Mouse (Mus musculus): Measurements from ENCODE around the gene Ptpn5. TPM values are rescaled to one million over a fixed set of nuclear protein-coding genes. Genes with fewer than 3 reads are reported as not detected.
A peak's percentile ranks its signal among the peaks of the same experiment; 100 is the strongest.

Ptpn5 gene
- total RNA-seq, 2 experiments from 2014 or later: 104 to 107 TPM

DNA sequence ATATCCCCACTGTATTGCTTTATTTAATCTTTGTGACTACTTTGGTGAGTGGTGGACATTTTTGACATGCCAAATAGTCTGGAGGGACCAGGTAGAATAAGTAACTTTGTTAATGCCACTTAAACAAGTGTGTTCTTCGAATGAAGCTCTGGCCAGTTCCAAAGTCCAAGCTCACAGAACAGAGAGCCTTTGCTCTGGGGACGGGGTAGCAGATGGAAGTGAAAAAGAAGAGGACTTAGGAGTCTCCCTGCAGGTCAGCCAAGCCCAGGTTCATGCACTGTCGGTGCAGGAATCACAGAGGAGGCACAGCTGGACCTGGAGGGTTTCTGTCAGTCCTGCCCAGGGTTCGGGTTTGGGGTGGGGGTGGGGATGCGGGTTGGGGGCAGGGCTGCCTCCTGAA lies 1.1 kb upstream of the Ptpn5 start:
- no peak overlapping the region for H3K4me3 ChIP-seq
- DNase-seq (ENCODE audit: low spot score in 2 of 2): no peak
- no peak for TF ChIP-seq CTCF (conservative IDR thresholded peaks at IDR 0.05)
- H3K27ac ChIP-seq: no peak overlapping the region

DNA sequence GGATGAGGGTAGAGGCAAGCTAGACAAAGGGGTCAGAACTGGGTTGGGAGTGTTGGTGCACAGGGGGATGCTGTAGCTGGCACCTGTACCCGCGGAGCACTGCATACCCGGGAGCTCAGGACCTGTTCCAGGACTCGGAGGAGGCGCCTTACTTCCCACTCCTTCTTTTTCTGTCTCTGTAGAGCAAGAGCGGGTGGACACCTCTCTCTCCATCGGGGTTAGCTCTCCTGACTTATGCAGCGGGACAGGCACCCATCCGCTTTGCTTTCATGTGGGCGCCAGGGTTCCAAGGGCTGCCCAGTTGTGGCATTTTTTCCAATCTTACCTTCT lies 588 bp downstream of the Ptpn5 start:
- Histone ChIP-seq H3K4me3 (peak overlapping the region; percentile 84), H3K27ac (peak overlapping the region; percentile 96)
- no peak for DNase-seq (ENCODE audit: low spot score in 2 of 2)
- no peak for TF ChIP-seq CTCF (conservative IDR thresholded peaks at IDR 0.05)

DNA sequence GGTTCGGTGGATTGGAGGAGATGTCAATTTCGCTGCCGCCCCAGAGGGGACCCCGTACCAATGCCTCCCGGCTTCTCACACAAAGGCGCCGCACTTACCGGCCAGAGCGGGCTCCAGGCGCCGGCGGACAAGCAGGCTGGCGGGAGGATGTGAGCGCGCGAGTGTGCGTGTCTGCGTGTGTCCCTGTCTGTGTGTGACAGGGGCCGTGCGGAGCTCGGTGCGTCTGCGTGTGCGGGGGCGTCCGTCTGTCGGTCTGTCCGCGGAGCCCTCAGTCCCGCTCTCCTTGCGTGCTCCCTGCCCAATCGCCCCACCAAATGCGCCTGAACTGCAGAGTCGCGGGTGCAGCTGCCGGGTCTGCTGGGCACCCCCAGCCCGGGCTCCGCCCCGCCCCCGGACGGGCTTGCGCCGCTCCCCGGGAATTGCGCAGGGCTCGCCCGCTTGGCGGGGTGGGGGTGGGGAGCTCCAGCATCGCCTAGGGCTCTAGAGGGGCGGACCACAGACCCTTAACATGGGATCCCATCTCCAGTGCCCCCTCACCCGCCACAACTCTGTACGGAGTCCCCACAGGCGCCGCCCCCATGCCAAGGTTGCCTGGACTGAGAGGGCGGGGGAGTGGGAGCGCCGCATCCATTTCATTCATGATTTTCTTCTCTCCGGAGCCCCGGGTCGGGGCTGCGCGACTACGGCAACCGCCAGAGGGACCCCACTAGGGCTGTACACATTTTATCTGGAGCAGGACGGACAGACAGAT lies 1.1 kb downstream of the Ptpn5 start:
- H3K4me3 ChIP-seq: peak overlapping the region; percentile 84
- H3K27ac ChIP-seq: peak overlapping the region; percentile 96
- TF ChIP-seq CTCF (conservative IDR thresholded peaks at IDR 0.05): peak; percentile 68
- DNase-seq (ENCODE audit: low spot score in 2 of 2): peak; percentile 50 to 64

DNA sequence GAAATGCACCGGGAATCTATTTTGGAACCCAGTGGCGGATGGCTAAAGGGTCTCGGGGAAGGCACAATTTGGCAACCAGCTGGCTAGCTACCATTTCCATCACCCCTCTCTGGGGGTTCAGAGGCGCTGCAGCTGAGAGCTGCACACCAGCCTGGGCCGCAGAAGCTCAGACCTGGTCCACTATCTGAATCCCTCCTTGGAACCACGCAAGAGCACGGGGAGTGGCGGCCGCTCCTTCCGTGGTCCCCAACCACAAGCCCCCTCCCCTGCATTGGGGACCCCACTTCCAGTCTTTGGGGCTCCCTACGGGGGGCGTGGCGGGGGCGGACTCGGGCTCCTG lies 1.7 kb downstream of the Ptpn5 start:
- H3K27ac ChIP-seq: peak overlapping the region; percentile 96
- no peak for TF ChIP-seq CTCF (conservative IDR thresholded peaks at IDR 0.05)
- no peak for DNase-seq (ENCODE audit: low spot score in 2 of 2)
- H3K4me3 ChIP-seq: peak overlapping the region; percentile 84

DNA sequence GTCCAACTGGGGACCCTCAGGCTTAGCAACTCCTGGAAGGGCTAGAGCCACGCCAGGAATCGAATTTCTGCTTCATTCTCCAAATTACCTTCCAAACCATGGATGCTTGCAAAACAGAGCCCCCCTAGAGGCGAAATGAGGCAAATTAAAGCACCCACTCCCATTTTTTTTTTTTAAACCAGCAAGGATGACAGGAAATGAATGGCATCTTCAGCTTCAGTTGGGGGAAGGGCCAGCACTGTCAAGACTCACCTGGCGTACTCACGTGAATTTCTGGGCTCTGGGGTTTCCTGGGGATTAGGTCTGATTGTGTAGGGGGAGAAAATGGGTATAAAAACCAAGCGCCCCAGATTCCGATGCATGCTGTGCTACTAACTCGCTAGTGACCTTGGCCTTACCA lies 2.2 kb downstream of the Ptpn5 start:
- Histone ChIP-seq H3K27ac (peak overlapping the region; percentile 96; the same call in 1 of the 2 replicates), H3K4me3 (peak overlapping the region; percentile 84)

DNA sequence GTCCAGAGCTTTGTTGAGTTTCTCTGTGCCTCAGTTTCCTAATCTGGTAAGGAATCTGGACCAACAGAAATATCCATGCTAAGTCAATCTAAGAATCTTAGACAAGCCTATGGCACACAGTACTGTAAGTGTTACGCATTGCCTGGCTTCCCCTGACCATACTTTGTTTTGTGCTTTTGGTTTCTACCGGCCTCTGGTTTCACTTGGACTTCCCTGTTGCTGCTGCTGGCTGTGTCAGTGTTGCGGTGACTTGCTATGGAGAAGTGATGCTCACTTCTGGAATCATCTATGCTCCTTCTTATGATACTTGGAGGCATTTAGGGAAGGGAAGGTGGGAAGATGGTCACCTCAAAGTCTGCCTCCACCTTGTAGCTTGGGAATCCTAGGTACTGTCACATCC lies 11.5 kb downstream of the Ptpn5 start:
- TF ChIP-seq CTCF (conservative IDR thresholded peaks at IDR 0.05): no peak
- DNase-seq (ENCODE audit: low spot score in 2 of 2): no peak

More for the DNA sequence above, 2.2 kb downstream of the Ptpn5 start:
- TF ChIP-seq CTCF (conservative IDR thresholded peaks at IDR 0.05): peak; percentile 52
- no peak for DNase-seq (ENCODE audit: low spot score in 2 of 2)

DNA sequence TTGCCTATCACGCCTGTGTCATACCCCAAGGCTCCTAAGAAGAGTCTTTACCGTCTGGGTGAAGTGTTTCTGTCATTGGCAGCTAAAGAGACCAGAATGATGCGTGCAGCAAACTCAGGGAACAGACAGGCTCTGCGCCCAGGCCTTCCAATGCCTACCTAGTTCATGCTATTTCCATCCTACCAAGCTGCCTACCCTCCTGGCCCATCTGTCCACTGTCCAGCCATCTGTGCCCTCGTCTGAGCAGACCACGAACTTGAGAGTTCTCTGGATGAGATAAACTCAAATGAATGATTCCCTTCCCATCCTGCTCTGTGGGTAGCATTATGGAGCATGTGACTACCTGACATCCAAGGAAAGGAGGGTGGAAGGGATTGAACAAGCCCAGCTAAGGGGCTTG lies 16.8 kb downstream of the Ptpn5 start:
- no peak for TF ChIP-seq CTCF (conservative IDR thresholded peaks at IDR 0.05)
- Histone ChIP-seq H3K27ac (no peak overlapping the region), H3K4me3 (no peak overlapping the region)
- peak in 1 of 2 experiments; percentile 31 for DNase-seq (ENCODE audit: low spot score in 2 of 2)

More for the DNA sequence above, 11.5 kb downstream of the Ptpn5 start:
- Histone ChIP-seq H3K4me3 (no peak overlapping the region), H3K27ac (no peak overlapping the region)

DNA sequence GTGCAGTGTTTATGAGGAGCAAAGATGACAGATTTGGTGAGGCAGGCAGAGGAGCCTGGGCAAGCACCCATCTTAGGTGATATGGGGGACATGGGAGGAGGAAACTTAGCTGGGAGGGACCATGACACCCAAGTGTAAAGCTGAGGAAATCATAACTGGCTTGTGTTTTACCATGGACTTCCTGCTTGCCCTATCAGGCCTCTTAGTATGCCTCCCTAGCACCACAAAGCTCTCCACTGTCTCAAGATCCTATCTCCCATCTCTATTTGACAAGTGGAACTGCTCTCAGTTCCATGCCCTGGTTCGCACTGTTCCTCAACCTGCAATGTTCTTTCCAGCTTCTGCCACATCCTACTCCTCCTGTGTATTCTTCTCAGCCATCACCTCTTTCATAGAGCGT lies 18.0 kb downstream of the Ptpn5 start:
- no peak for DNase-seq (ENCODE audit: low spot score in 2 of 2)
- no peak for TF ChIP-seq CTCF (conservative IDR thresholded peaks at IDR 0.05)
- no peak overlapping the region for H3K27ac ChIP-seq
- no peak overlapping the region for H3K4me3 ChIP-seq

DNA sequence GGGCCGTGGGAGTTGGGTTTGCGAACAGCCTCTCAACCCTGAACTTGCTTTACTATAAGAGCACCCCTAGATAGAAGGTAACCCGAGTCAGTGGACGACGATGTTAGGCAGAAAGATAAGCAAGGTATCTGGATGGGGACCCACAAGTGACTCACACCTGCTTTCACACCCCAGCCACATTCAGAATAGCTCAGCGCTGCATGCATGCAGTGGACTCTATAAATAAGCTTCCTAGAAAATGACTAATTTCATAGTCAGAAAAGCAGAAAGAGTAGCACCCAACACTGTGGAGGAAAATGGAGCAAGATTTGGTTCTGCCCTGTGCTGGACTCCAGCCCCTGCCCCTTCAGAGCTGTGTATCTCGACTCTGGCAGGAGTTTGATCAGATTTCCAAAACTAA lies 20.1 kb downstream of the Ptpn5 start:
- no peak overlapping the region for H3K4me3 ChIP-seq
- 0 out of 2 replicates have a peak overlapping the region, but pooled peaks have one; percentile 28 for H3K27ac ChIP-seq
- TF ChIP-seq CTCF (conservative IDR thresholded peaks at IDR 0.05): no peak
- DNase-seq (ENCODE audit: low spot score in 2 of 2): peak in 1 of 2 experiments; percentile 23

DNA sequence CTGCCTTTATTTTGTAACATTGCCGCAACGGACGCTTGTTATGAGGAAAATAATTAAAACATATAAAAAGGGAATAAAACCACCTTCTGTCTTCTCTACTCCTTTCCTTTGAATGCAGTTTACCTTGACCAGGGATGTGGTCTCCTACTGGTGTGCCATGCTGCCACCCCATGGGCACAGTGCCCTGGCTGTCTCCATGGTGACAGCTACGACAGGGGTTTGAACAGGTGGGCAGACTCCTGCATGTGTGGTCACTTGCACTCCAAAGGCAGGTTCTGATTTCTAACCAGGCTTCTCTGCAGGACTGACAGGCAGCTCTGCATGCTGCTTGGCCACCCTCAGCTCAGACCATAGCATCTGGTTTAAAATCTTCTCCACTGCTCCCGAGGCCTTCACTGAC lies 21.4 kb downstream of the Ptpn5 start:
- Histone ChIP-seq H3K27ac (peak overlapping the region; percentile 75; the same call in 1 of the 2 replicates), H3K4me3 (no peak overlapping the region)
- no peak for DNase-seq (ENCODE audit: low spot score in 2 of 2)
- TF ChIP-seq CTCF (conservative IDR thresholded peaks at IDR 0.05): no peak

DNA sequence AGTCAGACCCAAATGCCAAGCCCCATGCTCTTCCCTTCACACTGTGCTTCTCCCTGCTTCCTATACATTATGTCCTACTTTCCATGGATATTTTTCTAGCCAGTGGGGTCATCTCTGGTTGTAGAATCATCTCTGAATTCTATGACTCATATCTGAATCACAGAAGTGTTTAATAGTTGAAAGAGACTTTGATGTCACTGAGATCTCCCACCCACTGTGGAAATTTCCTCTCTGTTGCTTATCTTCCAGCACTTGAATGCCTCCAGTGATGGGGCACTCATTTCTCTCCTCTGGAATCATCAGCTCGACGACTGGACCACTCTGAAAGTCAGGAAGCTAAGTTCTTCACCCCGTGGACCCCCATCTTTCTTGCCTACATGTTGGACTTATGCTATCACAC lies 22.4 kb downstream of the Ptpn5 start:
- peak overlapping the region; percentile 75 for H3K27ac ChIP-seq
- no peak for TF ChIP-seq CTCF (conservative IDR thresholded peaks at IDR 0.05)
- H3K4me3 ChIP-seq: no peak overlapping the region
- DNase-seq (ENCODE audit: low spot score in 2 of 2): no peak

DNA sequence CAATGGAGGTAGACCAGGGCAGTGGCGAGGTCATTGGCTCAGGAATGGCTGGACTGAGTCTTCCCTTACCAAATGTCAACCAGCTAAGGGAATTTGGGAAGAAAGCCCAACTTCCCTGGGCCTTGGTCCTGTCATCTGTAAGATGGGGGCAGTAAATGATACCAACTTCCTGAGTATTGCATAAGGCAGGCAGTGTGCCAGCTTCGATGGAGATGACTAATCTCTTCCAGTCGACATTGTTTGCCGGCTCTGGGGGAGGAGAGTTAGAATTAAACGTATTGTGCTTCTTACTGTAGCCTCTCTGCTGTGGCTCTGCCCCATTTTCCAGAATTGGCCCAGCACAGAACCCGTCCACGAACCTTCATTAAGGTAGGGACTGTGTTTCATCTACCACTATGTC lies 23.0 kb downstream of the Ptpn5 start:
- Histone ChIP-seq H3K4me3 (no peak overlapping the region), H3K27ac (peak overlapping the region; percentile 75)
- no peak for TF ChIP-seq CTCF (conservative IDR thresholded peaks at IDR 0.05)
- DNase-seq (ENCODE audit: low spot score in 2 of 2): peak; percentile 62 to 76

DNA sequence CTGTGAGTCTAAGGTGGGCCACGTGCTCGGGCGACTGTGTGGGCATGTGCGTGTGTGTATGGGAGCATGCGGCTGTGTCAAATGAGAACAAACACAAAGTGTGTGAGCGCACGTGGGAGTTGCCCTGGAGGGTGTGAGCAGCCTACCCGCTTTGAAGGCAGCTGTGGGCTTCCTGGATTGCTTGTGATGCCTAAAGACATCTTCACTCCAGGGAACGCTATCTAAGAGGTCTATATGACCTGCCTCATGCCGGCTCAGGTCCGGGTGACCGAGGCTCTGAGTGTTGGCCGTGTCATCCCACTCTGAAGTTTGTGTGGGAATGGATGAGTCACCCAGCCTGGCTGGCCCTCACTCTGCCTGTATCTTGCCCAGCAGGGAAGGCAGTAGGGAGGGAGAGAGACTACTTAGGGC lies 24.7 kb downstream of the Ptpn5 start:
- no peak overlapping the region for H3K4me3 ChIP-seq
- peak overlapping the region; percentile 36 for H3K27ac ChIP-seq
- no peak for TF ChIP-seq CTCF (conservative IDR thresholded peaks at IDR 0.05)
- no peak for DNase-seq (ENCODE audit: low spot score in 2 of 2)

DNA sequence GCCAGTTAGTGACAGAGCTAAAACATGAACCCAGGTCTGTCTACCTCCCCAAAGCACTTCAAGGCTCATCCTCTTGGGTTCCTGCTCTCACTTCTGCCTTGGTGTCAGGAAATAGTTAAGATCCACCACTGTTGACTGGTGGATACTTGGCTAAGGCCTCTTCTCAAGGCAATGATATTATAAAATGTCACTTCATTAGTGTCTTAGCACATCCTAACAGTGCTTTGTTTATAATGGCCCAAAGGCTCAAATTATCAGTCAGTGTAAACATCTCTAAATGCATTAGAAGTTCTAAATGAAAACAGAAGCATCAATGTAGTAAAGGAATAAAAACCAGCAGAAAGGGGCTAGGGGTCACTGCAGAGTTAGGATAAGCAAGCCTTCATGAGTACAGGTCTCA lies 26.5 kb downstream of the Ptpn5 start:
- DNase-seq (ENCODE audit: low spot score in 2 of 2): no peak
- Histone ChIP-seq H3K27ac (no peak overlapping the region), H3K4me3 (no peak overlapping the region)
- TF ChIP-seq CTCF (conservative IDR thresholded peaks at IDR 0.05): no peak
